Comparison of ENCODE assay signal across 22 mouse cellular contexts in genomic region chr17:64950802-64951624, GRCm38 (mm10).
DNase-seq lines count a peak whose midpoint lies in the region; ATAC-seq lines count a peak whose summit lies in the region.
"Had no signal": no experiment of that assay in that cellular context is flagged by ENCODE, and none has a peak within 500 bp of the region (broad histone marks: within the 10 kb centered on the region; RNA-seq: fewer than 3 reads in every experiment).

No protein-coding gene starts in this region.

- intact Hi-C loops in heart, postnatal 14 days (cut with DNase I): no loop called here

- H3K9me3 ChIP-seq in midbrain, embryonic 11.5 days (ENCODE audit: control insufficient read depth, low read length): no peaks in the 10 kb centered on the region
- no peaks in the 10 kb centered on the region for H3K9me3 ChIP-seq in midbrain, embryonic 14.5 days (ENCODE audit: control insufficient read depth, low read length)
- H3K9me3 ChIP-seq in neural tube, embryonic 15.5 days (replicated peaks): no peaks in the 10 kb centered on the region
- H3K9me3 ChIP-seq: embryonic facial prominence, embryonic 10.5 days; heart, embryonic 15.5 days; kidney, embryonic 15.5 days; midbrain, embryonic 15.5 days had no signal

- no peak overlapping the region for H3K4me3 ChIP-seq in midbrain, embryonic 11.5 days (ENCODE audit: low read depth, low read length)
- no peak overlapping the region for H3K4me3 ChIP-seq in midbrain, embryonic 14.5 days (replicated peaks; ENCODE audit: low read depth, low read length)
- H3K4me3 ChIP-seq in neural tube, embryonic 15.5 days (replicated peaks): no peak overlapping the region
- H3K4me3 ChIP-seq: embryonic facial prominence, embryonic 10.5 days; heart, embryonic 15.5 days; kidney, embryonic 15.5 days; left cerebral cortex, adult 2 months; megakaryocyte, embryonic 14.5 days; midbrain, embryonic 15.5 days had no signal

- H3K9ac ChIP-seq in midbrain, embryonic 11.5 days (ENCODE audit: low read length): no peak overlapping the region
- no peak overlapping the region for H3K9ac ChIP-seq in midbrain, embryonic 14.5 days (replicated peaks; ENCODE audit: low read length)
- H3K9ac ChIP-seq in neural tube, embryonic 15.5 days (replicated peaks): no peak overlapping the region
- H3K9ac ChIP-seq: heart, embryonic 15.5 days; kidney, embryonic 15.5 days; liver, embryonic 14.5 days; lung, embryonic 14.5 days; midbrain, embryonic 15.5 days had no signal

- DNase-seq in cerebellum, adult 9-10 months: peak; percentile 25
- DNase-seq in midbrain, embryonic 11.5 days (ENCODE audit: low spot score, missing footprints): peak; percentile 84
- DNase-seq in midbrain, embryonic 14.5 days: no peak
- no peak for DNase-seq in thymus, postnatal 25 days
- DNase-seq in heart, postnatal 14 days: no peak
- DNase-seq: adrenal gland, adult 2 months; heart, postnatal 4 days; kidney, adult 11 months; lung, embryonic 14.5 days; lung, postnatal 36 days; right cerebral cortex, postnatal 14 days; thymus, postnatal 36 days had no signal

- 71% methylated on average over 6 of the region's 6 CpGs for WGBS in midbrain, embryonic 11.5 days
- WGBS in midbrain, embryonic 14.5 days: 72% methylated on average over 6 of the region's 6 CpGs
- 43% methylated on average over 6 of the region's 6 CpGs for WGBS in neural tube, embryonic 15.5 days

- H3K27me3 ChIP-seq in midbrain, embryonic 11.5 days (ENCODE audit: control insufficient read depth, insufficient read depth, low read length): no peaks in the 10 kb centered on the region
- no peaks in the 10 kb centered on the region for H3K27me3 ChIP-seq in midbrain, embryonic 14.5 days (ENCODE audit: control insufficient read depth, insufficient read depth, low read length)
- no peaks in the 10 kb centered on the region for H3K27me3 ChIP-seq in neural tube, embryonic 15.5 days (replicated peaks)
- H3K27me3 ChIP-seq: heart, embryonic 15.5 days; kidney, embryonic 15.5 days; megakaryocyte, embryonic 14.5 days; midbrain, embryonic 15.5 days had no signal

- H3K4me2 ChIP-seq in midbrain, embryonic 11.5 days: no peak overlapping the region
- no peak overlapping the region for H3K4me2 ChIP-seq in midbrain, embryonic 14.5 days (ENCODE audit: low read length)
- H3K4me2 ChIP-seq in neural tube, embryonic 15.5 days: no peak overlapping the region
- H3K4me2 ChIP-seq: heart, embryonic 15.5 days; kidney, embryonic 15.5 days; lung, embryonic 14.5 days; midbrain, embryonic 15.5 days had no signal

- ATAC-seq in cerebellum, adult (ENCODE audit: insufficient number of reproducible peaks, low FRiP score, low TSS enrichment): no peak
- no peak for ATAC-seq in midbrain, embryonic 11.5 days (ENCODE audit: low FRiP score)
- no peak for ATAC-seq in midbrain, embryonic 14.5 days (ENCODE audit: low FRiP score, low TSS enrichment)
- peak; percentile 61 for ATAC-seq in neural tube, embryonic 15.5 days (ENCODE audit: low FRiP score)
- ATAC-seq: hindbrain, embryonic 16.5 days; midbrain, embryonic 15.5 days had no signal

- H3K27ac ChIP-seq in midbrain, embryonic 11.5 days (ENCODE audit: low read depth, low read length): no peak overlapping the region
- H3K27ac ChIP-seq in midbrain, embryonic 14.5 days (replicated peaks; ENCODE audit: low read depth, low read length): no peak overlapping the region
- no peak overlapping the region; the same call in 1 of the 2 replicates for H3K27ac ChIP-seq in neural tube, embryonic 15.5 days (replicated peaks)
- H3K27ac ChIP-seq: embryonic facial prominence, embryonic 10.5 days; heart, embryonic 15.5 days; kidney, embryonic 15.5 days; left cerebral cortex, adult 2 months; liver, embryonic 14.5 days; midbrain, embryonic 15.5 days had no signal

- no peaks in the 10 kb centered on the region for H3K4me1 ChIP-seq in midbrain, embryonic 11.5 days (ENCODE audit: control insufficient read depth, insufficient read depth, low read length)
- no peaks in the 10 kb centered on the region for H3K4me1 ChIP-seq in midbrain, embryonic 14.5 days (ENCODE audit: control insufficient read depth, insufficient read depth, low read length)
- H3K4me1 ChIP-seq in neural tube, embryonic 15.5 days: peaks cover under 1% of the 10 kb centered on the region
- H3K4me1 ChIP-seq: embryonic facial prominence, embryonic 10.5 days; heart, embryonic 15.5 days; kidney, embryonic 15.5 days; megakaryocyte, embryonic 14.5 days had no signal

- H3K36me3 ChIP-seq in midbrain, embryonic 11.5 days (ENCODE audit: control insufficient read depth, insufficient read depth, low read length): no peaks in the 10 kb centered on the region
- H3K36me3 ChIP-seq in midbrain, embryonic 14.5 days (ENCODE audit: control insufficient read depth, insufficient read depth, low read length): no peaks in the 10 kb centered on the region
- H3K36me3 ChIP-seq in neural tube, embryonic 15.5 days: no peaks in the 10 kb centered on the region
- H3K36me3 ChIP-seq: embryonic facial prominence, embryonic 10.5 days; heart, embryonic 15.5 days; kidney, embryonic 15.5 days; midbrain, embryonic 15.5 days had no signal

Comparison
In these comparisons a context has a peak if more than half of its experiments do, and no peak if none do; other contexts are left out.
1. DNase-seq: peak in cerebellum, adult 9-10 months (single experiment) and midbrain, embryonic 11.5 days (single experiment); none in midbrain, embryonic 14.5 days (single experiment), thymus, postnatal 25 days (single experiment) and heart, postnatal 14 days (0 of 2).